Mouse (Mus musculus): ENCODE results near the gene Disp1. TPM values are rescaled to one million over a fixed set of nuclear protein-coding genes. Genes with fewer than 3 reads are reported as not detected.
A peak's percentile ranks its signal among the peaks of the same experiment; 100 is the strongest.

Gene Disp1
- total RNA-seq, 2 experiments from 2014 or later, result 5.7 to 10.7 TPM

DNA sequence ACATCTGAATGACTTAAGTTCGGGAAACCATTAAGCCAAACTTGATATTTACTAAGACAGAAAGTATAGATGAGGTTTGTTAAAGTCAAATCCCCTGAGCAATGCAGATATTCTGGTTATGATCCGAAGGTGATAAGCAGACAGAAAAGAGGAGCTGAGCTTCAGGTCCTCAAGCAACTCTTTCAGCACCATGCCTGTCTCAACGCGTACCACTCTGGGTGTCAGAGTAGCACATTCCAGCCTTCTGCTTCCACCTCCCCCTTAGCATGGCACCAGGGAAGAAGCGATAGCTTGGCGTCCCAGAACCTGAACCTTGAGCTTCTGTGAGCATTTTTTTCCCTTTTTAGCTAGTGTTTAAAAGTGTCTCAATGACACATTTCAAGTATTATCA, 57.1 kb downstream of the Disp1 start:
- ATAC-seq (ENCODE audit: poor library complexity, severe bottlenecking), result no peak

DNA sequence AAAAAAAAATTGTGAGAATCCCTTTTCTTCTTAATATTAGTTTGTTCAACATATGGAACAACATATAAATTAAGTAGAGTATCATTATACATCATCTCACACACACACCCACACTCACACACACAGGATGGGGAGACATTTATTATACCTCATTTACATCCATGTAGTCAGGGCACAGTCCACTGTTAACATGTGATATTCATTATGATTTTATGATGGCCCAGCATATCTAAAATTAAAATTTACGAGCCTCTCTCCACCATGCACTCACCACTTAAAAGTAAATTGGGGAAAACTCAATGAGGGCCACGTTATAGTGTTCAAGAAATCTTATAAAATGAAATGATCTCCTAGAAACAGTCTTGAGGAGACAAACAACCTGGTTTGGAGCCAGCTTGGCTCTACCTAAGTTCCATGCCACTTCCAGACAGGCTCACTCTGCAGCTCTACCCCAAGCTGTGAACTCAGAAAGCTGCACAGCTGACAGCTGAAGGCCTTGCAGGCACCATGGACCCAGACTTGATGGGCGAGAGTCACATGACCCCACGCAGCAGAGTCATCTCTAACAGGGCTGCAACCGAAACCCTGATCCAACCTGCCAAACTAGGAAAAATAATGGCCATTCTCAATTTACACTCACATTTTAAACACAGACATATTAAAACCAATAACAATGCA, 57.7 kb downstream of the Disp1 start:
- ATAC-seq (ENCODE audit: poor library complexity, severe bottlenecking), result no peak

DNA sequence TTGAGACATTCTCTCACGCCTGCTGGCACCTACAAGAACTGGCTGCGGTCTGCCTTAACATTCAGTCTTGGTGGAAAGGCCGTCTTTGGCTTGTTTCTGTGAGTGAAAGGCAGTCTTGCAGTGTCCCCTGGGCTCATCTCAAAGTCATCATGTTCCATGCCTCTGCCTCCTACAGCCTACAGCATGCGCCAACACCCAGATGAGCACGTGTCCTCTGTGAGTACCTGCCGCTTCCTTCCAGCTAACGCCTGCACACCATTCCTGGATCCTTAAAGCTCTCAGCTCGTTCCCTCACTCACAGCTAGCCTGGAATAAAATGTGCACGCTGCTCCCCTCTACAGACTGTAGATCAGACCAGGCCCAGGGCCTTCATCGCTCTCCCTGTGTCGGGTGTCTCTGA, 60.3 kb downstream of the Disp1 start:
- ATAC-seq (ENCODE audit: poor library complexity, severe bottlenecking), result no peak

DNA sequence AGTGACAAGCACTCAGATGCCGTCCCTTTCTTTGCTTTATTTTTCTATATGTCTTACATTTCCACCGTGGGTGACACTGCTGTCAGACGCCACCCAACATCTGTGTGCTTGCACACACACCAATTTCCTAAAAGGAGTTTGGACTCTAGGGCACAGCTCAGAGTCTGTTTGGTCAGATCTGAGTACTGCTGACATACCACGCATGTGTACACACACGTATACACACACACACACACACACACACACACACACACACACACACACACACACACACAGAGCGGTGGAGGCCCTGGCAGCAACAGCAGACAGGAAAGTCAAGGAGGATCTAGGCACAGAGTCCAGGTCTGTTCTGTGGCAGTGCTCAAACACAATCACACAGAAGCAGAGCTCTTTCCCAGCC, 61.1 kb downstream of the Disp1 start:
- no peak for ATAC-seq (ENCODE audit: poor library complexity, severe bottlenecking)

DNA sequence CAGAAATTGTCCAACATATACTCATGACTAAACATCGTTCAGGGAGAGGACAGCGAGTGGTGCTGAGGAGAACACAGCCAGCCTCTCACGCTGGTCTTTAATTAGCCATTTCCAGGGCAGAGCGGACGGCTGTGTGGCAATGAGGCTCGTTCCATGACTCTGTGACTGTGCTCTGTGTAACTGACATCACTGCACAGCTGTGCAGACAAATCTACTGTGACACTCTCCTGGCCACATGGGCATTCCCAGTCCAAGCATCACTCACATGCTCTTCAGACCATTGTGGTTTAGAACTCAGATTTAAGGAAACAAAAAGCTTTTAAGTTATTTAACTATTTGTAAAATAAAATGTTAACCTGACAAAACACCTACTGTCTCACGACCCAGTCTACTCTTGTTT, 62.1 kb downstream of the Disp1 start:
- ATAC-seq (ENCODE audit: poor library complexity, severe bottlenecking), result no peak

DNA sequence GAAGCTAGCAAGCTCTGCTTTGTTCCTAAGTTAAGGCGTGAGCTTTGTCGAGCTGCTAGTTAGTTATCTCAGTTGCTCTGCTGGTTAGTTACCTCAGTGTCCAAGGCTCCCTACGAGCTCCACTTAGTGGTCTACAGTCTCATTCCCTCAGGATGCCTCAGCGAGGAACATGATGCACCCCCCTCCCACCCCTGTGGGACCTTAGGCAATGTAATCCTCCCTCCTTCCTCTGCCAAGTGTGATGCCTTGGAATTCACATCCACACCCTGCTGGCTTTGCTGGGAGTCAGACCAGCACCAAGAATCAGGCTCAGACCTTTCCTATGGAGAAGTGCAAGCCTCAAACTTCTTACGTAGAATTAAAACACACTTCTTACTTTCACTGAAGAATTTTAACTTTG, 65.7 kb downstream of the Disp1 start:
- ATAC-seq (ENCODE audit: poor library complexity, severe bottlenecking), result no peak

DNA sequence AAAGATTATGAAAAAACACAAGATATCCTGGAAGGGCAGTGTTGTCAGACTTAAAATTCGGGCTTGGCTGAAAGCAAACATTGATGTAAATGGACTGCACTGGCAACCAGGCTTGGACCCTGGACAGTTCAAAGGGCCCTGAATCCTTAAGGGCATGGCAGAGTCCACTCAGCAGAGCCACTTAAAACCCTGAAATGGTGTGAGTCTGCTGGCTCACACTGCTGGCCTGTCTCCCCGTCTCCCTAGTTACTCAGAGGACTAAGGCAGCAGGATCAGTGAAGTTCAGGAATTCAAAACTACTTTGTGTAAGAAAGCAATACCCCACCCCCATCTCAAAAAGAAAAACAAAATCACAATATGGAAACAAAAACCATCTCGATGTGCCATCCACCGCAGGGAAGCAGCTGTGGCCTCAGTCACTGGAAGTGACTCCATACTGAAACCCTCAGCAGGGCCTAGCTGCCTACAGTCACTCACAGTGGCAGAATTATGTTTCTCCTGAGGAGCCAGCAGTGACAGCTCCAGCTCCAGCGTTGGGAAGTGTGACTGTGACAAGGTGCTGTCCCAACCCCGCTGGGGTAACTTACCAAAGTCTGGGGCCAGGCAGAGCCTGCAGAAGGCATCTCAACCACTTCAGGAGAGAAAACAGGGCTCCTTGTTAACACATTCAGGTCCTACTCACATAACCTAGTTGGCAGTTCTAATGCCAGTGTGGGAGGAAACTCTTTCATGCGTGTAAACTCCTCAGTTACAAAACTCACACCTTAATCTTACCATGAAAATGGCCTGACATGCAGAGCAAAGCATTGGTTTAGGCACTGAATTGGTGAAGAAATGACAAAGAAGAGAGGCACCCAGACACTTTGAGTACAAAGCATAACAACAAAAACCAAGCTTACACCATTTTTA, 66.8 kb downstream of the Disp1 start:
- no peak for ATAC-seq (ENCODE audit: poor library complexity, severe bottlenecking)

DNA sequence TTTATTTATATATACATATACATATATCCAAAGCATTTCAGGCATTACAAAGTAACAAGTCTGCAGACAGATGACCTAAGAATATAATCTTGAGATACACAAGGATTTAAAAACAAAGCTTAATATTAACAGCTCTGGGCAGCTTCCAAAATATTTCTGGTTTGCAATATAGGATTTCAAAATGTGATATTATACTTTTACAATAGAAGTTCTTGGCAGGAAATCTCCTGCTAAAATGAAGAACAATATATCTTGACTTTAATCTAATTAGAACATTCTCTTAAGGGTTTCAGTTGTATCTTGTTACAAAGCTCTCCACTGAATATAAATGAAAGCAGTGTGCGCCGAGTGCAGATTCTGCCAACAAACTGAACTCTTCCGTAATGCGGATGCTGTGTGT, 68.0 kb downstream of the Disp1 start:
- ATAC-seq (ENCODE audit: poor library complexity, severe bottlenecking), result no peak

DNA sequence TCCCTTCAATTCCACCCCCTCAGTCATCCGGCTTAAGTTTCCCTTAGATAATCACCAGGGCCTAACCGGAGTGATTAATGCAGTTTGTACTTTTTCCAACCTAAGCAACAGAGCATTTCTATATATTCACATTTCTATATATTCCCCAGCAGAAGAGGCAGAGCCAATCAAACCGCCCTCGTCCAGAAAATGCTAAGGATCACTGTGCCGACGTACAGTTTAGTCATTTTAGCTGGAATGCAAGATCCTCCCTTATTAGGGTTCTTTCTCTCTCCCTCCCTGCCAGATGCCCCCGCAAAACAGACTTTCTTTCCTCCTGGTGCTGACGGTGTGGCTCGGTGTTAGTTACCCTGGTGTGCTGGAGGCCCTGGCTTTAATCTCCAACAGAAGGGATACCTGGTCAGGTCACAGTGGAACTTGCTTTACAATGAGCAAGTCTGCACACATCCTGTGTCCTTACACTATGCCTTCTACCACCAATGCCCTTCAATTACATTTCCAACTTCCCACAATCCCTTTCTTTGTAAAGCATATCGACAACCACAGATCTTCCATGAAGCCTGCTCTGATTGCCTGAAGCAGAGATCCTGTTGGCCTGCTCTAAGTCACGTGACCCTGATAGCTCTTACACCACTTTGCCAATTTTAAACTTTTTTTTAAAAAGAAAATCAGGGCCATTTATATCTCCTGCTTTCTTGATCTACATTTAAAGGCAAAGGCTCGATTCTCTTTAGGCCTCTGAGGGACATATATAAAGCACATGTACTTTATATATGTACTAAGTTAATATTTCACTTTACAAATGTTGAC, 69.6 kb downstream of the Disp1 start:
- no peak for ATAC-seq (ENCODE audit: poor library complexity, severe bottlenecking)

DNA sequence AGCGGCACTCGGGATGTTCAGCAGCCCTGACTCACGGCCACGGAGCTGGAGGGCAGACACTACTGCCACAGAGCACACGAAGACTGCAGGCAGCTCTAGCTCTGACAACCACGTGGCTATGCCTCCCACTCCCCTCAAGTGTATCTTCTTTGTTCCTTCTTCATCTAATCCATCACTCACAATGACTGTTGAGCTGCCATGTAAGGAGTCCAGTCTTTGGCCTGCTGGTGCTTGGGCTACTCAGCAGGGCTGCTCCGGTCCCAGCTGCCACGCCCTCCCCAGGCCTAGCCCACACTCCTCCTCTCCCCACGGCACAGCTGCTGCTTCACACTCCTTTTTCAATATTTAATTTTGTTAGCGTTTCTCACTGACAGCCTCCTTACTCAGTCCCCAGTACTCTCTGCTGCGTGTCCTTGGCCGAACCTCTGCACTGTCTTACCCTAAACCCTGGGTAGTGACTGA, 70.9 kb downstream of the Disp1 start:
- ATAC-seq (ENCODE audit: poor library complexity, severe bottlenecking), result peak; percentile 14; the same call in 1 of the 2 replicates

DNA sequence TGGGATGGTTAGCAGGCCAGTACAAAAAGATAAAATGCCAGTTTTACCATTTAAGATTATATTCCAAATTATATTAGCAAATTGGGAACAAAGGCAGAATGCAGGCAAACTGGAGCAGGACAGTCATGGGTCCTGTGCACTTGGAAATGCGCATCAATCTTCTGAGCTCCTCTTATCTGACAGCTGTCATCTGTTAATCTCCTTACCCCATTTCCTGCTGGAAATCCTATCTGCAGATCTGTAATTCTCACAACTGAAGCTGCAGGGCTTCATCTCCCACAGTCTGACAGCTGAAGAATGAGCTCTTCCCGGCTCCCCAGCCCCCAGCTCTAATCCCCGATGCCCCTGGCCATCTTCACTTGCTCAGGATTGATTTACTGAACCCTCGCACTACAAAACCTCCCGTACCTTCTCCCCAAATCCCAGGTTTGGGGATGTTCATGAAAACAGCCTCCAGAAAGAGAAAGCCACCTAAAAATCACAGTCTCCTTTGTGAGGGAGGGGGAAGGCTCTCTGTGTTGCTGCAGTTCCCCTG, 71.7 kb downstream of the Disp1 start:
- ATAC-seq (ENCODE audit: poor library complexity, severe bottlenecking), result no peak

DNA sequence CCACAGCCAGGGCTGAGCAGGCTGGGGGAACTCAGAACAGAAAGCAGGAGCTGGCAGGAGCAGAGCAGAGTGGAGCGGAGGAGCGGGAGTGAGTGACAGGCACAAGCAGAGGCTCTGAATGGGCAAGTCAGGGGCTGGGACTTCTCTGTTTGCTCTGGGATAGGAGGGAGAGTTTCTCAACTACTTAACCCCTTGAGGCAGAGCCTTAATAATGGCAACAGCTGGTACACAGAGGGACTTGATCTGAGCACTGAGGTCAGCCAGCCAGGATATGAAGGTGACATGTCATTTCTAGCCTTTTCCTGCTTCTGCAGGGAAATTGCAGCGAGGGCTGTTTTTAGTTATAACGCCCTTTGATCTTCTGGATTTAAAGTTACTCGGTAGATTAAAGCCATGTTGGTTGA, 73.9 kb downstream of the Disp1 start:
- peak; percentile 71 for ATAC-seq (ENCODE audit: poor library complexity, severe bottlenecking)

DNA sequence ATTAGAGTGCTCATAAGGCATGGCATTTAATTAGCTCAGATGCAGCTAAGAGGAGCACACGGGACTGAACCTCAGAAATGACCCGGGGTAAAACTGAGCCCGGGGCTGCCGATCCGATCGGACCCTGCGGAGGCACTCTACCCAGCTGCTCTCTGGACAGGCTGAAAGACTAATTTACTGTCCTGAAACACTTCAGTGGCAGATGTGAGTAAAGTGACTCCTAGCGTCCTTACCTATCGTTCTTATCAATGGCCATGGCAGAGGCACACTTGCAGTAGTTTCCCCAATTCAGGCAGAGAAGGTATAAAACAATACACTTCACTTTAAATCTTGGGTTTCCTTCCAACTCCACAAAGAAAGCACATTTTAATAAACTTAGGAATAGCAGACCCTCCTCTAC, 74.5 kb downstream of the Disp1 start:
- no peak for ATAC-seq (ENCODE audit: poor library complexity, severe bottlenecking)

DNA sequence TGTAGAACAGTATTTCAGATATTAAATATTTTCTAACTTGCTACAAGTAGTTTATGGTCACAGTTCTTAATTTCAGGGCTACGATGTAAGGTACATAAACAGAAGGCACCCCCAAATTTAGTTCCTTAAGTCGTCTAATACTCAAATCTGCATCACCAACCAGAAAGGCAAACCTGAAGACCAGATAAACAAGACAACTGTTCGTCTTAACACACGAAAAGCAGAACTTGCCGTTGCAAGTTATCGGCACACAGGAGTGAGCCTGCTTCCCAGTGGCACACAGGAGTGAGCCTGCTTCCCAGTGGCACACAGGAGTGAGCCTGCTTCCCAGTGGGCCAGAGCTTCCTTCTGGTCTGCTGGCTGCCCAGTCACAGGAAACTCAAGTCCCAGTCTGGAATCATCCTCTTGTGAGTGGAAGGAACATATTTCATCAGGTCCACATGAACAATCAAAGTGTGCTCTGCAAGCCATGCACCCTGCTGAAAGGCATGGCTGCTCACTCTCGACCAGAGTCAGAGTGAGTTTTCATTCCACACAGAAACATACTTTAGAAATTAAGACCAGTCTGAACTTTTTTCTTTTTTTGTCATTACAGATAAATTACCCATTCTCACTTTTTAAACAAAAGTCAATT, 75.1 kb downstream of the Disp1 start:
- peak; percentile 48; the same call in 1 of the 2 replicates for ATAC-seq (ENCODE audit: poor library complexity, severe bottlenecking)

DNA sequence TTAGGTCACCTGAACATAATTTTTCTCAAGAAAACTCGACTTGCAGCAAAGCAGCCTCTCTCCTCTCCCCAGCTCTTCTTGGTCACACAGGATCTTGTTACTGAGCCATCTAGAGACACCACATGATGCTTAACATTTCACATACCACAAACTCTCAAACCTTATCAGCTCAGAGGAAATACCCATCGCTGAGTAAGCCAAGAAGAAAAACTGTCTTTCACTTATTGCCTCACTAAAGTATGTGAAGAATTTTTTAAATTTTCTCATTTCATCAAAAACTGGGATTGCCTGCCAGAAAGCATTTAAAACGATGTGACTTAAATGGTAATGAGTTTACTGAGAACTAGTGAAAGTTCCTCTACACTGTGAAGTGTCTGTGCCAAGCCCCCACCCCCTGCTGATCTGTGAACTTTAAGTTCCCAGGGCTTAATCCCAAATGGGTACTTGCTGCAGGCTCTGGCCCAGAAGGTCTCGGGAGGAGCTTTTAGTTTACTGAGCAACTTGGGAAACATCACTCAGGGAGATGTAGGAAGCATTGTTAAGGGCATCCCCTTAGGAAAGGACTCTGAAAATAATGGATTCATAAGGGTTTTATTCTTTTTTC, 76.6 kb downstream of the Disp1 start:
- ATAC-seq (ENCODE audit: poor library complexity, severe bottlenecking), result no peak

DNA sequence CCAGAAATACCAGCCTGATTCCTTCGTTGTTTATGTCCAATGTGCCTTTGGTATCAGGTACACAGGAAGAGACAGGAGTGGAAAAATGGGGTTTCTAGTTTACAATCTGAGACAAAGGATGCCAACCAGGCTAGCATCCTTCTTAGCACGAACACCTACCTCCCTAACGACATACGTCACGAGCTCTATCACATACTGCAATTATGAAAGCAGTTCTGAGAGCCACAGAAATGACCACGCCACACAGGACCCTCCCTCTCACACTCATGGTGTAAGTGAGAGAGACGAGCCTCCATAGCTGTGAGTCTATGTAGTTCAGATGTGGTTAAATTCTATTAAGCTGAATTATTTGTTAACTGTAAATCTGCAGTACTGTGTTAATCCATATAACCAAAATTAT, 78.1 kb downstream of the Disp1 start:
- ATAC-seq (ENCODE audit: poor library complexity, severe bottlenecking), result no peak

DNA sequence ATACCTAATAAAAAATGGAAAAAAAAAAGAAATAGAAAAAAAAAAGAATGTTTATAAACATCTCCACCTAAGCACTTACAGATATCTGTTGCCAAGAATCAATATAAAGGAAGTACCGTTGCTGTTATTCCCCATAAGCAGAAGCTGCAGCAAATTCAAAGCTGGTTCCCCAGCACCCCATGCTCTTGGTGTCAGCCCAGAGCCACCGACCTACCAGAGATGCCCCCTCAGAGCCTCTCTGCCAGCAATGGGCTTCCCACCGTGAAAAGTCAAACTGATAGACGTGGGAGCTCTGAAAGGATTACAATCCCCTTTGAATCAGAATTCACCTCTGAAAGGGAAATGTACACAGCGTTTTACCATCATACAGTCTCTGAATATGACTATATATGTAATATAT, 78.8 kb downstream of the Disp1 start:
- ATAC-seq (ENCODE audit: poor library complexity, severe bottlenecking), result no peak

DNA sequence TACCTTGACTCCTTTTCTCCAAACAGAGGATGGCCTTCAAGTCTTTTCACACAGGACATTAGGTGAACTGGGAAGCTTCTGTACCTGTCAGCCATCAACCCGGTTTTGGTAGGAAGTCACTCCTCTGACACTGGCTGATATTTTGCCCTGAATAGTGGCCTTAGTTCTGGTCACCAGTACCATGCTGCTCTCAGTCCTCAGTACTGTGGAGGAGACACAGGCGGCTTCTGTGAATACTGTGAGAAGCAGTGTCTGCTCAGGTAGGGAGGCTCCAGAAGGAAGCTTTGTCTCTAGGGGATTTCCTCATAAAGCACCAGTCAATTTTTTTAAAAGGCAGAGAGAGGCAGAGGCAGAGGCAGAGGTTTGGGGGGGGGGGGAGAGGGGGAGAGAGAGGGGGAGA, 80.0 kb downstream of the Disp1 start:
- ATAC-seq (ENCODE audit: poor library complexity, severe bottlenecking), result no peak

DNA sequence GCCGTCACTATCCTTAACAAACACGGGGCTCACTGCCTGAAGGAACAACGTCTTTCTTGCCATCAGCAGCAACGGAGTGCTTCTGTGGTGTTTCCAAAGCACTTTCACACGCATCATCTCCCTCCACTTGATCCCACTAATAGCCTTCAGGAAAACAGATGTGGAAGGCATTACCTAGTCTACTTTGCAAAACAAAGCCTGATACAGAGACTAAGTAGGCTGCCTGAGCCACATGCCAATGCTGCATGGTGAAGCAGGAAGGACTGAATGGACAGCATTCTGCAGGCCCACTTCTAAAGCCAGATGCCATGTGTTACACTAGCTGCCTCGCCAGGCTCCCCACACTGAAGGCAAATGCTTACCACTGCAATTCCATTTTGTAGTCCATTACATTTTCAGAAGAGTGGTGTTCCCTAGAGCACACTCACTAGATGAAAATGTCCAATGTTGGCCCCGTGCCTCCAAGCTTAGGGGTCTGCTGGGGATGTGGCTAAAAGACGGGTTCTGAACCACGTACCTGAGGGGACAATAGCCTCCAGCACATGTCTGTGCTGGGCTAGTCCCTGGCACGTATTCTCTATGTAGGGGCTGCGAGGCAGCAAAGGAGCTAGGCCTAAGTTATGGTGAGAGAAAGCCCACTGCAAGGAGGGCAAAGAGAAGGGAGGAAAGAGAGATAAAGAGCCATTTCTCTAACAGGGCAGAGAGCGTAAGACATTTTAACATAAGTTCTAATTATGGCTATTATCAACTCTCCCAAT, 80.6 kb downstream of the Disp1 start:
- no peak for ATAC-seq (ENCODE audit: poor library complexity, severe bottlenecking)
